Mouse (Mus musculus) MEL (cell line): Measurements from ENCODE around the gene Gripap1. TPM values are rescaled to one million over a fixed set of nuclear protein-coding genes. Genes with fewer than 3 reads are reported as not detected.

Source experiments
- DNase-seq: peaks from one replicate; pipeline ENCODE4 v3.0.0; 2011; ENCODE audit warnings: low read depth, low spot score
- H3K27ac ChIP-seq: 2 replicates; pipeline ENCODE4 v1.5.1; 2012; ENCODE audit warnings: low read depth, mild to moderate bottlenecking, control low read depth, low read length, moderate library complexity; ENCODE audit not compliant: control insufficient read depth
- H3K27me3 ChIP-seq, 2 experiments: fragments of 150-350 bp in 1 of 2; sonication (generic) in 1 of 2; 2 replicates each; pipeline ENCODE4 v1.6.1; 2012; ENCODE audit warnings: low read length in 2 of 2, mild to moderate bottlenecking in 2 of 2, improper control_type of control experiment in 1 of 2, moderate library complexity in 1 of 2; ENCODE audit not compliant: insufficient read depth in 2 of 2, control insufficient read depth in 1 of 2
- H3K36me3 ChIP-seq, 2 experiments: 2 replicates each; pipeline ENCODE4 v1.6.1; 2012 to 2014; ENCODE audit warnings: low read length in 2 of 2, improper control_type of control experiment in 1 of 2, inconsistent platforms in 1 of 2, mild to moderate bottlenecking in 1 of 2; ENCODE audit not compliant: insufficient read depth in 2 of 2, control insufficient read depth in 1 of 2
- H3K4me1 ChIP-seq, 2 experiments: fragments of 150-350 bp in 1 of 2; sonication (generic) in 1 of 2; 2 replicates each; pipeline ENCODE4 v1.6.1; 2012; ENCODE audit warnings: low read length in 2 of 2, improper control_type of control experiment in 1 of 2, mild to moderate bottlenecking in 1 of 2; ENCODE audit not compliant: insufficient read depth in 2 of 2, control insufficient read depth in 1 of 2
- H3K4me3 ChIP-seq, 2 experiments: fragments of 150-350 bp in 1 of 2; sonication (generic) in 1 of 2; 2 replicates each; pipeline ENCODE4 v1.5.1; 2012; ENCODE audit warnings: low read depth in 2 of 2, low read length in 2 of 2, mild to moderate bottlenecking in 2 of 2, moderate library complexity in 2 of 2, control low read depth in 1 of 2, improper control_type of control experiment in 1 of 2; ENCODE audit not compliant: control insufficient read depth in 1 of 2, insufficient read depth in 1 of 2
- H3K79me2 ChIP-seq: 2 replicates; pipeline ENCODE4 v1.6.1; 2012; ENCODE audit warnings: mild to moderate bottlenecking, low read length, moderate library complexity; ENCODE audit not compliant: control insufficient read depth, poor library complexity, insufficient read depth
- H3K9ac ChIP-seq: 2 replicates; pipeline ENCODE4 v1.6.1; 2012; ENCODE audit warnings: low read depth, mild to moderate bottlenecking, control low read depth, low read length, moderate library complexity; ENCODE audit not compliant: control insufficient read depth, poor library complexity, severe bottlenecking
- H3K9me3 ChIP-seq: fragments of 150-350 bp; sonication (generic); replicated peaks from 2 replicates; pipeline ENCODE4 v1.6.1; 2012; ENCODE audit warnings: mild to moderate bottlenecking, low read length, improper control_type of control experiment, moderate library complexity; ENCODE audit not compliant: insufficient read depth
- CHD1 ChIP-seq: IDR thresholded peaks from 2 replicates; pipeline ENCODE4 v1.6.1; 2012; ENCODE audit warnings: low read depth, mild to moderate bottlenecking, inconsistent platforms, low read length, improper control_type of control experiment
- CHD2 ChIP-seq: IDR thresholded peaks from 2 replicates; pipeline ENCODE4 v1.6.1; 2011; ENCODE audit warnings: low read length, improper control_type of control experiment
- EP300 ChIP-seq, 2 experiments: IDR thresholded peaks; 2 replicates each; pipeline ENCODE4 v1.6.1; 2011; ENCODE audit warnings: improper control_type of control experiment in 2 of 2, low read length in 2 of 2, low read depth in 1 of 2, mild to moderate bottlenecking in 1 of 2
- GATA1 ChIP-seq: IDR thresholded peaks from 2 replicates; pipeline ENCODE4 v1.6.1; 2011; ENCODE audit warnings: low read depth, low read length, improper control_type of control experiment
- HCFC1 ChIP-seq: IDR thresholded peaks from 2 replicates; pipeline ENCODE4 v1.6.1; 2012; ENCODE audit warnings: low read depth, mild to moderate bottlenecking, inconsistent platforms, low read length, improper control_type of control experiment, moderate library complexity
- KAT2A ChIP-seq: conservative IDR thresholded peaks from 2 replicates; pipeline ENCODE4 v1.6.1; 2012; ENCODE audit warnings: low read depth, low read length, improper control_type of control experiment, inconsistent platforms
- MAX ChIP-seq: IDR thresholded peaks from 2 replicates; pipeline ENCODE4 v1.6.1; 2011; ENCODE audit warnings: low read length, improper control_type of control experiment
- MXI1 ChIP-seq: IDR thresholded peaks from 2 replicates; pipeline ENCODE4 v1.6.1; 2011; ENCODE audit warnings: mild to moderate bottlenecking, low read depth, low read length, improper control_type of control experiment
- MYC ChIP-seq: IDR thresholded peaks from 2 replicates; pipeline ENCODE4 v1.6.1; 2011; ENCODE audit warnings: low read depth, mild to moderate bottlenecking, low read length, improper control_type of control experiment, moderate library complexity
- NRF1 ChIP-seq: IDR thresholded peaks from 2 replicates; pipeline ENCODE4 v1.6.1; 2014; ENCODE audit warnings: low read depth, mild to moderate bottlenecking, inconsistent platforms, low read length, improper control_type of control experiment, moderate library complexity; ENCODE audit not compliant: poor library complexity, insufficient read depth, severe bottlenecking
- RCOR1 ChIP-seq: IDR thresholded peaks from 2 replicates; pipeline ENCODE4 v1.6.1; 2012; ENCODE audit warnings: low read depth, mild to moderate bottlenecking, inconsistent platforms, low read length, improper control_type of control experiment
- SIN3A ChIP-seq: IDR thresholded peaks from 2 replicates; pipeline ENCODE4 v1.6.1; 2012; ENCODE audit warnings: low read length, improper control_type of control experiment, inconsistent platforms
- TAL1 ChIP-seq: IDR thresholded peaks from 2 replicates; pipeline ENCODE4 v1.6.1; 2012; ENCODE audit warnings: mild to moderate bottlenecking, inconsistent platforms, low read length, moderate library complexity, mixed read lengths
- TCF12 ChIP-seq: IDR thresholded peaks from 2 replicates; pipeline ENCODE4 v1.6.1; 2014; ENCODE audit warnings: low read depth, mild to moderate bottlenecking, inconsistent platforms, low read length, improper control_type of control experiment, moderate library complexity
- USF1 ChIP-seq: IDR thresholded peaks from 2 replicates; pipeline ENCODE4 v1.6.1; 2014; ENCODE audit warnings: low read depth, mild to moderate bottlenecking, inconsistent platforms, low read length, improper control_type of control experiment, moderate library complexity
- ZC3H11A ChIP-seq: IDR thresholded peaks from 2 replicates; pipeline ENCODE4 v1.6.1; 2012; ENCODE audit warnings: low read depth, mild to moderate bottlenecking, inconsistent platforms, low read length, improper control_type of control experiment
- ZKSCAN1 ChIP-seq: IDR thresholded peaks from 2 replicates; pipeline ENCODE4 v1.6.1; 2012; ENCODE audit warnings: low read depth, mild to moderate bottlenecking, inconsistent platforms, low read length, improper control_type of control experiment, moderate library complexity
- polyA plus RNA-seq, 2 experiments: library from polyadenylated mRNA; stranded (reverse) in 1 of 2; unstranded in 1 of 2; fragments of >175 nt in 1 of 2; fragments of >200 nt in 1 of 2; gene quantifications; 2 replicates each; pipeline versions ENCODE4 v1.2.1 to v1.2.4; 2012; ENCODE audit warnings: low replicate concordance in 2 of 2, low read depth in 1 of 2; ENCODE audit not compliant: insufficient read length in 2 of 2, insufficient read depth in 1 of 2, missing spikeins in 1 of 2
- total RNA-seq: library from RNA; depleted of rRNA; stranded (reverse); fragments of 300-350 nt; gene quantifications from 2 replicates; pipeline ENCODE4 v1.2.3, GENCODE M21; 2012

Gene Gripap1
- total and polyA plus RNA-seq, 3 experiments, result 40.5 to 244 (median 84.6) TPM

DNA sequence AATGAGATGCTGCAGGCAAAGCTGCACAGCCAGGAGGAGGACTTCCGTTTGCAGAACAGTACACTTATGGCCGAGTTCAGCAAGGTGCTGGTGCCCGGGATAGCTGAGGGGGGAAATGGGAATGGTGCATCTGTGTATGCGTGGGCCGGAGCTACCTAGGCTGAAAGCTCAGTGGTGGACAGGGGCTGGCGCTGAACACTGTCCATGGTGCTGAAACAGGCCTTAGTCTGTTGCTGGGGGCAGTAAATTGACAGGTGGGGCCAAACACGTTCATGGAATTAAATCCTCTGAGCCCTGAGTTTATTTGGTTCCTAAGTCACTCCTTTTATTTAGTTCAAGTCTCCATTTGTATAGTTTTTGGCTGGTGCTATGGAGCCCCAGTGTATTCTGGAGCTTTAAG, 5.5 kb downstream of the Gripap1 start:
- H3K79me2 ChIP-seq, result peaks cover 10% of the 10 kb centered on the region
- peaks cover 0 to 12% of the 10 kb centered on the region in 2 experiments; a peak in 3 of 4 replicates for H3K36me3 ChIP-seq
- DNase-seq, result peak; percentile 69
- H3K27me3 ChIP-seq, result no peaks in the 10 kb centered on the region
- no peak overlapping the region for H3K9ac ChIP-seq
- TF ChIP-seq CHD1 (no peak), MXI1 (peak; percentile 73), ZC3H11A (no peak), SIN3A (peak; percentile 89), TAL1 (no peak)
- peaks cover 0 to 9% of the 10 kb centered on the region in 2 experiments; a peak in 1 of 4 replicates for H3K4me1 ChIP-seq
- H3K4me3 ChIP-seq, result no peak overlapping the region
- H3K9me3 ChIP-seq, result no peaks in the 10 kb centered on the region
- no peak overlapping the region for H3K27ac ChIP-seq

DNA sequence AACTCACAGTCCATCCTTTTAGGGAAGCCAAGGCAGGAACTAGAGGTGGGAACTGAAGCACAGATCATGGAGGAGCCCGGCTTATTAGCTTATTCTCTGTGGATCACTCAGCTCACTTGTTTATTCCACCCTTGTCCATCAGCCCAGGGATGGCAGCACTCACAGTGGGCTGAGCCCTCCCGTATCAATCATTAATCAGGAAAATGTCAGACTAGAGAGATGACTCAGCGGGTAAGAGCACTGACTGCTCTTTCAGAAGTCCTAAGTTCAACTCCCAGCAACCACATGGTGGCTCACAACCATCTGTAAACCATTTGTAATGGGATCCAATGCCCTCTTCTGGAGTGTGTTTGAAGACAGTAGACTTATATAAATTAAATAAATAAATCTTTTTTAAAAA, 7.8 kb downstream of the Gripap1 start:
- H3K27me3 ChIP-seq, result no peaks in the 10 kb centered on the region
- H3K27ac ChIP-seq, result no peak overlapping the region
- TF ChIP-seq MYC (no peak), HCFC1 (no peak), ZKSCAN1 (no peak), TCF12 (no peak), RCOR1 (no peak), CHD1 (no peak), CHD2 (no peak), NRF1 (no peak), USF1 (no peak), SIN3A (no peak), GATA1 (no peak), EP300 (IDR thresholded peaks at IDR 0.05; ENCODE audit: low read depth in 1 of 2, low read length in 2 of 2) (no peak), MAX (no peak), KAT2A (no peak)
- peaks cover 6 to 7% of the 10 kb centered on the region in 2 experiments for H3K36me3 ChIP-seq
- H3K4me3 ChIP-seq, result no peak overlapping the region
- no peak overlapping the region for H3K9ac ChIP-seq
- DNase-seq, result no peak
- H3K4me1 ChIP-seq, result peaks cover 0 to 4% of the 10 kb centered on the region in 2 experiments; a peak in 2 of 4 replicates
- no peaks in the 10 kb centered on the region; the same call in 1 of the 2 replicates for H3K79me2 ChIP-seq
- H3K9me3 ChIP-seq, result no peaks in the 10 kb centered on the region
